Mouse (Mus musculus) MEL (cell line): ENCODE data around the gene Susd6. TPM values are rescaled to one million over a fixed set of nuclear protein-coding genes. Genes with fewer than 3 reads are reported as not detected.

Experiments
- DNase-seq: peaks from one replicate; pipeline ENCODE4 v3.0.0; 2011; ENCODE audit warnings: low read depth, low spot score
- H3K27ac ChIP-seq: 2 replicates; pipeline ENCODE4 v1.5.1; 2012; ENCODE audit warnings: low read depth, mild to moderate bottlenecking, control low read depth, low read length, moderate library complexity; ENCODE audit not compliant: control insufficient read depth
- H3K27me3 ChIP-seq, 2 experiments: fragments of 150-350 bp in 1 of 2; sonication (generic) in 1 of 2; 2 replicates each; pipeline ENCODE4 v1.6.1; 2012; ENCODE audit warnings: low read length in 2 of 2, mild to moderate bottlenecking in 2 of 2, improper control_type of control experiment in 1 of 2, moderate library complexity in 1 of 2; ENCODE audit not compliant: insufficient read depth in 2 of 2, control insufficient read depth in 1 of 2
- H3K36me3 ChIP-seq, 2 experiments: 2 replicates each; pipeline ENCODE4 v1.6.1; 2012 to 2014; ENCODE audit warnings: low read length in 2 of 2, improper control_type of control experiment in 1 of 2, inconsistent platforms in 1 of 2, mild to moderate bottlenecking in 1 of 2; ENCODE audit not compliant: insufficient read depth in 2 of 2, control insufficient read depth in 1 of 2
- H3K4me1 ChIP-seq, 2 experiments: fragments of 150-350 bp in 1 of 2; sonication (generic) in 1 of 2; 2 replicates each; pipeline ENCODE4 v1.6.1; 2012; ENCODE audit warnings: low read length in 2 of 2, improper control_type of control experiment in 1 of 2, mild to moderate bottlenecking in 1 of 2; ENCODE audit not compliant: insufficient read depth in 2 of 2, control insufficient read depth in 1 of 2
- H3K4me3 ChIP-seq, 2 experiments: fragments of 150-350 bp in 1 of 2; sonication (generic) in 1 of 2; 2 replicates each; pipeline ENCODE4 v1.5.1; 2012; ENCODE audit warnings: low read depth in 2 of 2, low read length in 2 of 2, mild to moderate bottlenecking in 2 of 2, moderate library complexity in 2 of 2, control low read depth in 1 of 2, improper control_type of control experiment in 1 of 2; ENCODE audit not compliant: control insufficient read depth in 1 of 2, insufficient read depth in 1 of 2
- H3K79me2 ChIP-seq: 2 replicates; pipeline ENCODE4 v1.6.1; 2012; ENCODE audit warnings: mild to moderate bottlenecking, low read length, moderate library complexity; ENCODE audit not compliant: control insufficient read depth, poor library complexity, insufficient read depth
- H3K9ac ChIP-seq: 2 replicates; pipeline ENCODE4 v1.6.1; 2012; ENCODE audit warnings: low read depth, mild to moderate bottlenecking, control low read depth, low read length, moderate library complexity; ENCODE audit not compliant: control insufficient read depth, poor library complexity, severe bottlenecking
- H3K9me3 ChIP-seq: fragments of 150-350 bp; sonication (generic); replicated peaks from 2 replicates; pipeline ENCODE4 v1.6.1; 2012; ENCODE audit warnings: mild to moderate bottlenecking, low read length, improper control_type of control experiment, moderate library complexity; ENCODE audit not compliant: insufficient read depth
- CHD2 ChIP-seq: IDR thresholded peaks from 2 replicates; pipeline ENCODE4 v1.6.1; 2011; ENCODE audit warnings: low read length, improper control_type of control experiment
- CTCF ChIP-seq, 3 experiments: IDR thresholded peaks in 2 of 3; conservative IDR thresholded peaks in 1 of 3; 2 replicates each; pipeline ENCODE4 v1.5.1; 2011 to 2012; ENCODE audit warnings: low read length in 3 of 3, low read depth in 2 of 3, mild to moderate bottlenecking in 2 of 3, improper control_type of control experiment in 1 of 3, inconsistent platforms in 1 of 3, mixed read lengths in 1 of 3, moderate library complexity in 1 of 3; ENCODE audit not compliant: control insufficient read depth in 1 of 3, insufficient read depth in 1 of 3, poor library complexity in 1 of 3, severe bottlenecking in 1 of 3
- E2F4 ChIP-seq: IDR thresholded peaks from 2 replicates; pipeline ENCODE4 v1.6.1; 2011; ENCODE audit warnings: low read depth, low read length, improper control_type of control experiment, borderline replicate concordance
- ELF1 ChIP-seq: IDR thresholded peaks from 2 replicates; pipeline ENCODE4 v1.6.1; 2014; ENCODE audit warnings: low read depth, mild to moderate bottlenecking, inconsistent platforms, low read length, improper control_type of control experiment, moderate library complexity
- EP300 ChIP-seq, 2 experiments: IDR thresholded peaks; 2 replicates each; pipeline ENCODE4 v1.6.1; 2011; ENCODE audit warnings: improper control_type of control experiment in 2 of 2, low read length in 2 of 2, low read depth in 1 of 2, mild to moderate bottlenecking in 1 of 2
- ETS1 ChIP-seq: IDR thresholded peaks from 2 replicates; pipeline ENCODE4 v1.6.1; 2012; ENCODE audit warnings: low read depth, mild to moderate bottlenecking, inconsistent platforms, low read length, improper control_type of control experiment, moderate library complexity
- KAT2A ChIP-seq: conservative IDR thresholded peaks from 2 replicates; pipeline ENCODE4 v1.6.1; 2012; ENCODE audit warnings: low read depth, low read length, improper control_type of control experiment, inconsistent platforms
- MAX ChIP-seq: IDR thresholded peaks from 2 replicates; pipeline ENCODE4 v1.6.1; 2011; ENCODE audit warnings: low read length, improper control_type of control experiment
- MAZ ChIP-seq: IDR thresholded peaks from 2 replicates; pipeline ENCODE4 v1.6.1; 2012; ENCODE audit warnings: low read depth, mild to moderate bottlenecking, inconsistent platforms, low read length, improper control_type of control experiment
- NELFE ChIP-seq: IDR thresholded peaks from 2 replicates; pipeline ENCODE4 v1.6.1; 2011; ENCODE audit warnings: low read depth, low read length, improper control_type of control experiment
- NRF1 ChIP-seq: IDR thresholded peaks from 2 replicates; pipeline ENCODE4 v1.6.1; 2014; ENCODE audit warnings: low read depth, mild to moderate bottlenecking, inconsistent platforms, low read length, improper control_type of control experiment, moderate library complexity; ENCODE audit not compliant: poor library complexity, insufficient read depth, severe bottlenecking
- POLR2AphosphoS5 ChIP-seq: IDR thresholded peaks from 2 replicates; pipeline ENCODE4 v1.6.1; 2012; ENCODE audit warnings: low read depth, borderline replicate concordance, mild to moderate bottlenecking, inconsistent platforms, low read length, moderate library complexity, mixed read lengths
- RAD21 ChIP-seq: IDR thresholded peaks from 2 replicates; pipeline ENCODE4 v1.6.1; 2011; ENCODE audit warnings: mild to moderate bottlenecking, low read depth, low read length, improper control_type of control experiment
- SMC3 ChIP-seq: IDR thresholded peaks from 2 replicates; pipeline ENCODE4 v1.6.1; 2011; ENCODE audit warnings: low read depth, low read length, improper control_type of control experiment
- TAL1 ChIP-seq: IDR thresholded peaks from 2 replicates; pipeline ENCODE4 v1.6.1; 2012; ENCODE audit warnings: mild to moderate bottlenecking, inconsistent platforms, low read length, moderate library complexity, mixed read lengths
- TCF12 ChIP-seq: IDR thresholded peaks from 2 replicates; pipeline ENCODE4 v1.6.1; 2014; ENCODE audit warnings: low read depth, mild to moderate bottlenecking, inconsistent platforms, low read length, improper control_type of control experiment, moderate library complexity
- USF2 ChIP-seq, 2 experiments: IDR thresholded peaks; 2 replicates each; pipeline ENCODE4 v1.6.1; 2011 to 2012; ENCODE audit warnings: improper control_type of control experiment in 2 of 2, low read length in 2 of 2, borderline replicate concordance in 1 of 2, inconsistent platforms in 1 of 2, low read depth in 1 of 2, mild to moderate bottlenecking in 1 of 2; ENCODE audit not compliant: insufficient read depth in 1 of 2
- ZC3H11A ChIP-seq: IDR thresholded peaks from 2 replicates; pipeline ENCODE4 v1.6.1; 2012; ENCODE audit warnings: low read depth, mild to moderate bottlenecking, inconsistent platforms, low read length, improper control_type of control experiment
- ZKSCAN1 ChIP-seq: IDR thresholded peaks from 2 replicates; pipeline ENCODE4 v1.6.1; 2012; ENCODE audit warnings: low read depth, mild to moderate bottlenecking, inconsistent platforms, low read length, improper control_type of control experiment, moderate library complexity
- ZMIZ1 ChIP-seq: IDR thresholded peaks from 2 replicates; pipeline ENCODE4 v1.6.1; 2012; ENCODE audit warnings: low read depth, mild to moderate bottlenecking, inconsistent platforms, low read length, improper control_type of control experiment, moderate library complexity
- ZNF384 ChIP-seq: IDR thresholded peaks from 2 replicates; pipeline ENCODE4 v1.6.1; 2012; ENCODE audit warnings: low read depth, mild to moderate bottlenecking, inconsistent platforms, low read length, improper control_type of control experiment
- polyA plus RNA-seq, 2 experiments: library from polyadenylated mRNA; stranded (reverse) in 1 of 2; unstranded in 1 of 2; fragments of >175 nt in 1 of 2; fragments of >200 nt in 1 of 2; gene quantifications; 2 replicates each; pipeline versions ENCODE4 v1.2.1 to v1.2.4; 2012; ENCODE audit warnings: low replicate concordance in 2 of 2, low read depth in 1 of 2; ENCODE audit not compliant: insufficient read length in 2 of 2, insufficient read depth in 1 of 2, missing spikeins in 1 of 2
- total RNA-seq: library from RNA; depleted of rRNA; stranded (reverse); fragments of 300-350 nt; gene quantifications from 2 replicates; pipeline ENCODE4 v1.2.3, GENCODE M21; 2012

Susd6 gene
- total and polyA plus RNA-seq, 3 experiments: 12.2 to 22.4 TPM; not detected in 1

DNA sequence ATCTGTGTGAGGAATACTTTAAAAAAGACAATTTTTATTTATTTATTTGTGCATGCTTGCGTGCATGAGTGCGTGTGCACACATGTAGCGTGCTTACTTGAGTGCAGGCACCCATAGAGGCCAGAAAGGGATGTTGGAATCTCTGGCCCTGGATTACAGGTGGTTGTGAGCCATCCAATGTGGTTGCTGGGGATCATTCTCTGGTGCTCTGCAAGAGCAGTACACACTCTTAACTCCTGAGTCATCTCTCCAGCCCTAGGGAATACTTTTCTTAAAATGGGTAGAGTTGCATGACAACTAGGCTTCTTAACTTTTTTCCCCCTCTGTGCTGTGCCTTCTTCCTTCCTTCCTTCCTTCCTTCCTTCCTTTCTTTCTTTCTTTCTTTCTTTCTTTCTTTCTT lies 9.8 kb downstream of the Susd6 start:
- Histone ChIP-seq H3K27ac (no peak overlapping the region), H3K4me1 (peaks cover 21 to 40% of the 10 kb centered on the region in 2 experiments), H3K9me3 (no peaks in the 10 kb centered on the region), H3K79me2 (peaks cover 58% of the 10 kb centered on the region), H3K27me3 (no peaks in the 10 kb centered on the region), H3K4me3 (no peak overlapping the region), H3K9ac (no peak overlapping the region), H3K36me3 (peaks cover 0 to 64% of the 10 kb centered on the region in 2 experiments; a peak in 2 of 4 replicates)
- no peak for DNase-seq
- TF ChIP-seq MAX (no peak), CHD2 (no peak), RAD21 (no peak), TAL1 (no peak), NRF1 (no peak), ZKSCAN1 (no peak), NELFE (no peak), EP300 (IDR thresholded peaks at IDR 0.05; ENCODE audit: low read depth in 1 of 2, low read length in 2 of 2) (no peak), ZNF384 (no peak), KAT2A (no peak), USF2 (IDR thresholded peaks at IDR 0.05; ENCODE audit: borderline replicate concordance in 1 of 2, insufficient read depth in 1 of 2, low read depth in 1 of 2, low read length in 2 of 2) (no peak), E2F4 (no peak), ETS1 (no peak), TCF12 (no peak)

DNA sequence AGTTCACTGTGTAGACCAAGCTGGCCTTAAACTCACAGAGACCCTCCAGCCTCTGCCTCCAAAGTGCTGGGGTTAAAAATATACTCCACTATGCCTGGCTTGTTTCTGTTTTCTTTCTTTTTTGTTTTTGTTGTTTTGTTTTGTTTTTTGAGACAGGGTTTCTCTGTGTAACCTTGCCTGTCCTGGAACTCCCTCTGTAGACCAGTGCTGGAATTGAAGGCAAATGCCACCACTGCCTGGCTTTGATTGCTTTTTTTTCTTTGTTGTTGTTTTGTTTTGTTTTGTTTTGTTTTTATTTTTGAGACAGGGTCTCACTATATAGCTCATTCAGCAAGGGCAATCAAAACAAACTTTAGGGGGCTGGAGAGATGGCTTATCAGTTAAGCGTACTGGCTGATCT lies 11.1 kb downstream of the Susd6 start:
- DNase-seq: no peak
- no peak overlapping the region for H3K9ac ChIP-seq
- H3K27me3 ChIP-seq: no peaks in the 10 kb centered on the region
- H3K27ac ChIP-seq: no peak overlapping the region
- no peaks in the 10 kb centered on the region for H3K9me3 ChIP-seq
- H3K79me2 ChIP-seq: peaks cover 56% of the 10 kb centered on the region
- H3K36me3 ChIP-seq: peaks cover 2 to 67% of the 10 kb centered on the region in 2 experiments; a peak in 3 of 4 replicates
- no peak overlapping the region for H3K4me3 ChIP-seq
- TF ChIP-seq EP300 (IDR thresholded peaks at IDR 0.05; ENCODE audit: low read depth in 1 of 2, low read length in 2 of 2) (no peak), ZMIZ1 (no peak), CTCF (IDR thresholded peaks at IDR 0.05 in 2 of 3, conservative IDR thresholded peaks at IDR 0.05 in 1 of 3; ENCODE audit: control insufficient read depth in 1 of 3, insufficient read depth in 1 of 3, low read depth in 2 of 3, low read length in 3 of 3, poor library complexity in 1 of 3, severe bottlenecking in 1 of 3) (peak in 2 of 3 experiments; percentile 17 to 31; a peak in 2 of 6 replicates), ETS1 (no peak), CHD2 (no peak), RAD21 (peak; percentile 3), POLR2AphosphoS5 (no peak), ZKSCAN1 (no peak), MAX (no peak), E2F4 (no peak), ZC3H11A (no peak), ELF1 (no peak), SMC3 (no peak), MAZ (no peak)
- peaks cover 24 to 46% of the 10 kb centered on the region in 2 experiments for H3K4me1 ChIP-seq
